Mouse (Mus musculus) CH12.LX (cell line): ENCODE measurements at regions not wholly inside any gene's neighbourhood (a gene's known extent, or its start where the extent isn't known, plus 50 kb on each side); places are given as distances from the start of the nearest gene placed in this dataset.

ENCODE experiments used
- DNase-seq: peaks from one replicate; pipeline ENCODE4 v3.0.0-alpha.2; 2013; ENCODE audit errors: extremely low read depth
- H3K27ac ChIP-seq: 2 replicates; pipeline ENCODE4 v1.5.1; 2012; ENCODE audit warnings: low read depth, mild to moderate bottlenecking, control low read depth, moderate library complexity; ENCODE audit not compliant: insufficient read depth
- H3K27me3 ChIP-seq: replicated peaks from 2 replicates; pipeline ENCODE3; 2012; ENCODE audit warnings: inconsistent platforms
- H3K36me3 ChIP-seq, 2 experiments: replicated peaks in 1 of 2; 2 replicates each; pipeline versions ENCODE3 to v1.6.1; 2012; ENCODE audit warnings: inconsistent platforms in 1 of 2, low read length in 1 of 2, mild to moderate bottlenecking in 1 of 2, mixed read lengths in 1 of 2, moderate library complexity in 1 of 2; ENCODE audit not compliant: control insufficient read depth in 1 of 2, insufficient read depth in 1 of 2
- H3K4me1 ChIP-seq, 2 experiments: 2 replicates each; pipeline ENCODE4 v1.6.1; 2012; ENCODE audit warnings: inconsistent platforms in 1 of 2, moderate library complexity in 1 of 2; ENCODE audit not compliant: insufficient read depth in 2 of 2, control insufficient read depth in 1 of 2
- H3K4me2 ChIP-seq: 2 replicates; pipeline ENCODE4 v1.6.1; 2012; ENCODE audit warnings: low read depth, mild to moderate bottlenecking, control low read depth; ENCODE audit not compliant: poor library complexity, insufficient read depth, severe bottlenecking
- H3K4me3 ChIP-seq, 3 experiments: fragments of 150-350 bp in 1 of 3; sonication (generic) in 1 of 3; replicated peaks in 1 of 3; 2 replicates each; pipeline versions ENCODE3 to v1.5.1; 2011 to 2012; ENCODE audit warnings: low read depth in 2 of 3, low read length in 2 of 3, mild to moderate bottlenecking in 2 of 3, moderate library complexity in 2 of 3, control low read depth in 1 of 3, improper control_type of control experiment in 1 of 3, inconsistent platforms in 1 of 3, mixed read lengths in 1 of 3; ENCODE audit not compliant: poor library complexity in 1 of 3
- H3K79me2 ChIP-seq: replicated peaks from 2 replicates; pipeline ENCODE4 v1.6.1; 2012; ENCODE audit warnings: mild to moderate bottlenecking, moderate library complexity; ENCODE audit not compliant: control insufficient read depth, poor library complexity, insufficient read depth, severe bottlenecking; ENCODE audit errors: extremely low read depth
- H3K9ac ChIP-seq: 2 replicates; pipeline ENCODE4 v1.6.1; 2012; ENCODE audit warnings: low read depth, mild to moderate bottlenecking, control low read depth, moderate library complexity; ENCODE audit not compliant: insufficient read depth
- H3K9me3 ChIP-seq: replicated peaks from 2 replicates; pipeline ENCODE3; 2012; ENCODE audit warnings: low read length, inconsistent platforms, mixed read lengths
- BHLHE40 ChIP-seq: IDR thresholded peaks from 2 replicates; pipeline ENCODE4 v1.6.1; 2011; ENCODE audit warnings: mild to moderate bottlenecking, low read depth, low read length, improper control_type of control experiment
- CHD1 ChIP-seq: IDR thresholded peaks from 2 replicates; pipeline ENCODE4 v1.6.1; 2012; ENCODE audit warnings: low read depth, low read length, improper control_type of control experiment, inconsistent platforms
- CTCF ChIP-seq, 2 experiments: IDR thresholded peaks in 1 of 2; conservative IDR thresholded peaks in 1 of 2; 2 replicates each; pipeline ENCODE4 v1.5.1; 2011 to 2012; ENCODE audit warnings: low read depth in 2 of 2, low read length in 2 of 2, improper control_type of control experiment in 1 of 2, inconsistent platforms in 1 of 2, mild to moderate bottlenecking in 1 of 2, moderate library complexity in 1 of 2
- ELF1 ChIP-seq: IDR thresholded peaks from 2 replicates; pipeline ENCODE4 v1.6.1; 2014; ENCODE audit warnings: low read depth, mild to moderate bottlenecking, inconsistent platforms, low read length, improper control_type of control experiment
- EP300 ChIP-seq: IDR thresholded peaks from 2 replicates; pipeline ENCODE4 v1.6.1; 2011; ENCODE audit warnings: low read length, improper control_type of control experiment
- ETS1 ChIP-seq: conservative IDR thresholded peaks from 2 replicates; pipeline ENCODE4 v1.6.1; 2012; ENCODE audit warnings: low read depth, mild to moderate bottlenecking, inconsistent platforms, low read length, improper control_type of control experiment, moderate library complexity
- GABPA ChIP-seq: IDR thresholded peaks from 2 replicates; pipeline ENCODE4 v1.6.1; 2012; ENCODE audit warnings: low read depth, low read length, improper control_type of control experiment, inconsistent platforms; ENCODE audit not compliant: insufficient replicate concordance
- HCFC1 ChIP-seq: IDR thresholded peaks from 2 replicates; pipeline ENCODE4 v1.6.1; 2012; ENCODE audit warnings: low read depth, mild to moderate bottlenecking, inconsistent platforms, low read length, improper control_type of control experiment
- JUN ChIP-seq: IDR thresholded peaks from 2 replicates; pipeline ENCODE4 v1.6.1; 2011; ENCODE audit warnings: low read depth, mild to moderate bottlenecking, low read length, improper control_type of control experiment, moderate library complexity; ENCODE audit not compliant: insufficient read depth
- MEF2A ChIP-seq: IDR thresholded peaks from 2 replicates; pipeline ENCODE4 v1.6.1; 2014; ENCODE audit warnings: low read depth, mild to moderate bottlenecking, inconsistent platforms, low read length, improper control_type of control experiment, borderline replicate concordance
- MXI1 ChIP-seq: IDR thresholded peaks from 2 replicates; pipeline ENCODE4 v1.6.1; 2011; ENCODE audit warnings: mild to moderate bottlenecking, low read depth, low read length, improper control_type of control experiment
- MYC ChIP-seq: IDR thresholded peaks from 2 replicates; pipeline ENCODE4 v1.6.1; 2011; ENCODE audit warnings: low read depth, mild to moderate bottlenecking, improper control_type of control experiment, low read length
- NELFE ChIP-seq: IDR thresholded peaks from 2 replicates; pipeline ENCODE4 v1.6.1; 2011; ENCODE audit warnings: low read depth, low read length, improper control_type of control experiment
- PAX5 ChIP-seq: IDR thresholded peaks from 2 replicates; pipeline ENCODE4 v1.6.1; 2012; ENCODE audit warnings: low read length, inconsistent platforms, mixed read lengths
- RAD21 ChIP-seq: IDR thresholded peaks from 2 replicates; pipeline ENCODE4 v1.6.1; 2011; ENCODE audit warnings: low read depth, mild to moderate bottlenecking, low read length, improper control_type of control experiment, moderate library complexity
- UBTF ChIP-seq: IDR thresholded peaks from 2 replicates; pipeline ENCODE4 v1.6.1; 2012; ENCODE audit warnings: low read depth, mild to moderate bottlenecking, inconsistent platforms, low read length, improper control_type of control experiment, moderate library complexity
- ZNF384 ChIP-seq: IDR thresholded peaks from 2 replicates; pipeline ENCODE4 v1.6.1; 2012; ENCODE audit warnings: low read depth, low read length, improper control_type of control experiment, inconsistent platforms
- dilution Hi-C: fragments of 300-500 bp; cut with MboI; formaldehyde crosslinking; loops from 2 replicates; pipeline ENCODE4 v1.14.3; 2020; ENCODE audit warnings: low sequenced_read_pairs; ENCODE audit not compliant: extremely low pct_unique_long_range_greater_than_20kb, extremely low pct_ligation_motif_present
- in situ Hi-C: fragments of 300-500 bp; cut with MboI; formaldehyde crosslinking; loops from 3 replicates; pipeline ENCODE4 v1.14.3; 2019; ENCODE audit warnings: low sequenced_read_pairs, low pct_ligation_motif_present, low pct_unique_long_range_greater_than_20kb, mixed read lengths

DNA sequence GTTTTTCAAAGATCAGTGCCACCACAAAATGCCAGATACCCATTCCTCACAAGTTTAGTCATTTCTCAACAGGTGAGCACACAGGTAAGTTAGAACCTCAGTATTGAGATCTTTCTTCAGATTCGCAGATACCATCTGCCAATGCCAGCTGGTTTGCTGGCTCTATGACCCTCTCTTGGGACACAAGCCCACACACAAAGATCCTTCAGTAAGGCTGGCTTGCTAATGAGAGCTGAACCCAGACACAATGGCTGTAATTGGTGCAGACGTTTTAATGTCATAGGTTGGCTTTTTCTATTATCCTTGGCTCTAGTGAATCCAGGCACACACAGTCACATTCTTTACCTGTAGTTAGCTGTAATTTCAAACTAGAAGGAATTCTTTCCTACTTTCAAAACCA is 154.3 kb upstream of the Lyplal1 start:
- Histone ChIP-seq H3K36me3 (no peaks in the 10 kb centered on the region), H3K79me2 (no peaks in the 10 kb centered on the region), H3K4me3 (no peak overlapping the region), H3K4me2 (no peak overlapping the region), H3K9me3 (peaks cover 54% of the 10 kb centered on the region), H3K9ac (no peak overlapping the region), H3K27ac (no peak overlapping the region), H3K27me3 (no peaks in the 10 kb centered on the region), H3K4me1 (no peaks in the 10 kb centered on the region)
- in situ Hi-C loops: no loop called here
- no peak for DNase-seq
- no peak for TF ChIP-seq JUN
- TF ChIP-seq GABPA: no peak
- no peak for TF ChIP-seq PAX5
- no peak for TF ChIP-seq EP300
- TF ChIP-seq HCFC1: no peak
- no peak for TF ChIP-seq BHLHE40
- TF ChIP-seq ZNF384: no peak
- TF ChIP-seq CTCF (conservative IDR thresholded peaks at IDR 0.05 in 1 of 2, IDR thresholded peaks at IDR 0.05 in 1 of 2; ENCODE audit: low read depth in 2 of 2, low read length in 2 of 2): no peak
- TF ChIP-seq CHD1: no peak
- no peak for TF ChIP-seq MYC
- TF ChIP-seq MXI1: no peak
- no peak for TF ChIP-seq RAD21
- dilution Hi-C loops: no loop called here

DNA sequence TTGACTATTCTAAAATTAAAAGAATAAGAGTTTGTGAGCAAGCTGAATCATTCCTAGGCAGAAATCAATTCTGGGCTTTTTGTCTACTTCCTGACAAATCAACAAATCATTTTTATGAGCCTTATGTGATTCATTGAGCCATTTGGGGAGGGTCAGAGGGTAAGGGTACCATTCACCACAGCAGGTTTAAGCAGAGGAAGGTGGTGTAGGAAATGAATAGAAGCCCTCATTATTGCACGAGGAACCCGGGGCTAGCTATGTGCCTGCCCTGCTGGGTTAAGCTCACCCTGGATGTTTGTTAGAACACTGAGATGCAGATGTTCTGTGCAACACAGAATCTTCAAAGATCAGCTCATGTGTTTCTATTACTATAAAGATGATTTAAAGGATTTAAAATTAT is 150.2 kb upstream of the Lyplal1 start:
- Histone ChIP-seq H3K36me3 (no peaks in the 10 kb centered on the region), H3K27ac (no peak overlapping the region), H3K4me3 (no peak overlapping the region), H3K27me3 (no peaks in the 10 kb centered on the region), H3K79me2 (no peaks in the 10 kb centered on the region), H3K9me3 (peaks cover 57% of the 10 kb centered on the region), H3K4me2 (no peak overlapping the region), H3K9ac (no peak overlapping the region), H3K4me1 (no peaks in the 10 kb centered on the region)
- no peak for DNase-seq
- in situ Hi-C loops: no loop called here
- dilution Hi-C loops: no loop called here
- no peak for TF ChIP-seq NELFE
- no peak for TF ChIP-seq HCFC1
- TF ChIP-seq ZNF384: no peak
- no peak for TF ChIP-seq ETS1
- TF ChIP-seq ELF1: no peak
- TF ChIP-seq UBTF: no peak
- TF ChIP-seq MEF2A: no peak
- TF ChIP-seq, all 38 proteins: peak for 0
